Mouse (Mus musculus): ENCODE measurements around the gene Stambpl1.

Gene Stambpl1

DNA sequence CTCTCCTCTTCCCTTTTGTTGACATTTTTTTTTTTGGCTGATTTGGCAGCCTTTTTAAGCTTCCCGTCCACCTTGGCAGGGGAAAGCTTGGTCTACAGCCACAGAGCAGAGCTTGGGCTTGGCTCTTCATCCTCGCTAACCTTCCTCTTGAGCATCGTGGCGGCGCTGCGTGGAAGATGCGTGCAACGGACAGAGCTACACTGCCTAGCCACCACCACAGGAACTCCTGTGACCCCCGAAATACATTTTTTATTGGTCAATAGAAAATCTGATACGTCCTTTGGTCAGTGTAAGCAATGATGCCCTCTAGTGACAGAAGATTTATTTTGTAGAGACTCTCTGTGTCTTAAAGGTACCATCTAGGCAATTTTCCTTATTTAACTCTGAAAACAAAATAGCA lies 92.4 kb downstream of the Stambpl1 start:
- DNase-seq (ENCODE audit: low read depth, low spot score) = no peak

DNA sequence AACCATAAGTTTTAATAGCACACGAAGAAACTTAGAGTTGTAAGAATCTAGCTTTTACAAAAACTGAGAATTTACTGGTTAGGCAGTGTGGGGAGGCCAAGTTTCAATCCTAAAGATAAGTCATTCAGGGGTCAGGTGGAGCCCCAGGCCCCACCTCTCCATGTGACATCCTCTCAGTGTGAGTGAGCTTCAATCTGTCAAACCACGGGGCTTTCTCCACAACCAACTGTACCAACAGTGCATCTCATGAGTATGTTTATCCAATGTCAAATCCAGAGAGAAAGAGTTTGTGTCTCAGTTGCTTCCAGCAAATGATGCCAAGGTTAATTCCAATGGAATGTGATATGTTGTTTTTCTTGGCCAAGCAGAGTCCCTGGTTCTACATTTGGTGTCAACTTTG lies 92.8 kb downstream of the Stambpl1 start:
- DNase-seq (ENCODE audit: low read depth, low spot score) = no peak

DNA sequence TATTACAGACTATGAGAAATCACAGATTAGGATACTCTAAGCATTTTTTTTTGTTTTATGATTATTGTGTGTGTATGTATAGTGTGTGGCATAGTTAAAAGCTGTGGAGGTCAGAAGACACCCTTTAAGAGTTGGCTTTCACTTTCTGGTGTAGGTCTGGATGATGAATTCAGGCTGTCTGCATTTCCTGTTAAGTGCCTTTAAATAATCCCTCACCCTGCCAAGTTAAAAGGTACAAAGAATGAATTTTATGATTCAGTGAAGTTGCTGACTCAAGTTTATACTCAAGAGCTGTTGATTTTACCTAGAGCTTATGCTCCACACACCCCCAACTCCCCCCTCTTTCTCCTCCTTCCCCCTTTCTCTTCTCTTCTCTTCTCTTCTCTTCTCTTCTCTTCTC lies 95.2 kb downstream of the Stambpl1 start:
- no peak for DNase-seq (ENCODE audit: low read depth, low spot score)

DNA sequence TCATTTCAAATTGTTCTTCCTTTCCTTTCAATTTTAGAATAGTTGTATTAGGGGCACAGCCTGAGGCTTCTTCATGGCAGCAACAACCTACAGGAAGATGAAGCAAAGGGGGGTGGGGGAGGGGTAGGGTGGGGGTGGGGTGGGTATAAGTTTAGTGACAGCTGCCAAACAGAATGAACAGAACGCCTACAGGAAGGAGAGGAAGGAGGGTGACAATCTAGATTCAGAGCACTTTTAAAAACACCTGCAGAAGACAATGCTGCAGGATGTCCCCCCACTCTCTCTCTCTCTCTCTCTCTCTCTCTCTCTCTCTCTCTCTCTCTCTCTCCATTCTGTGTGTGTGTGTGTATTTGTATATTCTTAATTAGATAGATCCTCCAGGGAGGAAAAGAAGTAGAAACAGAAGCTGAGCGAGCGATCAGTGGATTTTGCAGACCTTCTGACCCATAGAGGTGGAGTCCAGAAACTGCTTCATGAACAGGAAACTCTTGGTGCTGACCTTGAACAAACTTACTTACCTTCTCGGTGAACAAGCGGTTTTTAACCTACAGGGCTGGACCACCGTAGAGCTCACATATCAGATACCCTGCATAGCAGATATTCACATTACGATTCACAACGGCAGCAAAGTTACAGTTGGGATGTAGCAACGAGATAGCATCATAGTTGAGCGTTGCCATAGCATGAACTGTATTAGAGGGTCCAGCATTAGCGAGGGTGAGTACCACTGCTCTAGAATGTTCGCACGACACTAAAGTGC lies 95.8 kb downstream of the Stambpl1 start:
- DNase-seq (ENCODE audit: low read depth, low spot score) = no peak

DNA sequence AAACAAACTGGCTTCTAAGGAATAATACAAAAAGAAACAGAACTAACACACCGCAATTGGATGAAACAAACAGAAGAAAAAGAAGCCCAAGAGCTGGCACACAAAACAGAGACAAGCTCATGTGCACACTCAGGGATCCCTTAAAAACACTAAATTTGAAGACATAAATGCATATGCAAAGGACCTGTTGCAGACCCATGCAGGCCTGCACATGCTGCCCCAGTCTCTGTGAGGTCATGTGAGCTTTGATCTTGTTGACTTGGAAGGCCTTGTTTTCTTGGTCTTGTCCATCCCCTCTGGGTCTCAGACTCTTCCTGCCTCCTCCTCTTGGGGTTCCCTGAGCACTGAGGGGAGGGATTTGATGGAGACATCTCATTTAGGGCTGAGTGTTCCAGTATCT lies 96.7 kb downstream of the Stambpl1 start:
- no peak for DNase-seq (ENCODE audit: low read depth, low spot score)

Measured in brain, embryonic 18.5 days (tissue).